Comparison of ENCODE assay signal across 9 mouse cellular contexts in the genomic region with DNA sequence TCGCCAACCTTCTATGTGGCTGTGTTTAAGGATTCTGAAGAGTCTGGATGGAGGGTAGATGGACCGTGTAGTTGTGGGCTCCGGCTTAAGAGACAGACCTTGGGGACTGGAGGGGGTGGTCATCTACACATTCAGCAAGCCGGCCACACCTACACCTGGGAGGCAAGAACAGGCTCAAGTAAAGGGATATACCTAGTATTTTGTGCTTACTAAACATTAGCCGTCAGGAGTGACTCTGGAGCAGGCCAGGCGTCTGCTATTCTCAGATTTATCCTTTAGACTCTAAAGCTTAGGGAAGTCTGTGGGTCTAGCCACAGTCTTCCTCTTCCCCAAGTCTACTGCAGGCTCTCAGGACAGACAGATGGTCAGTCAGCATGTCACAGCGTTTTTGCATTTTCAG. TPM values are rescaled to one million over a fixed set of nuclear protein-coding genes. Genes with fewer than 3 reads are reported as not detected.
DNase-seq lines count a peak whose midpoint lies in the region; ATAC-seq and TF ChIP-seq lines count a peak whose summit lies in the region.
"Had no signal": no experiment of that assay in that cellular context is flagged by ENCODE, and none has a peak within 500 bp of the region (broad histone marks: within the 10 kb centered on the region; RNA-seq: fewer than 3 reads in every experiment).

No protein-coding gene starts in this region.

- H3K79me2 ChIP-seq in myocyte (ENCODE audit: control insufficient read depth, insufficient read depth), result peaks cover 48% of the 10 kb centered on the region

- H3K4me3 ChIP-seq in kidney, embryonic 14.5 days (ENCODE audit: low read length), result peak overlapping the region; percentile 83
- H3K4me3 ChIP-seq in hindbrain, postnatal 0 days (ENCODE audit: low read length), result peak overlapping the region; percentile 87
- H3K4me3 ChIP-seq in myocyte, result peak overlapping the region; percentile 85

- WGBS in kidney, embryonic 14.5 days, result 24% methylated on average over 7 of the region's 7 CpGs
- 35% methylated on average over 7 of the region's 7 CpGs for WGBS in hindbrain, postnatal 0 days

- peak overlapping the region; percentile 50 for H3K4me2 ChIP-seq in kidney, embryonic 14.5 days (replicated peaks; ENCODE audit: low read depth, low read length)
- peak overlapping the region; percentile 87 for H3K4me2 ChIP-seq in hindbrain, postnatal 0 days (ENCODE audit: low read depth, low read length)
- peak overlapping the region; percentile 70 for H3K4me2 ChIP-seq in myocyte (ENCODE audit: low read depth)

- H3K27ac ChIP-seq in kidney, embryonic 14.5 days (ENCODE audit: low read depth, low read length), result 0 out of 2 replicates have a peak overlapping the region, but pooled peaks have one; percentile 78
- H3K27ac ChIP-seq in hindbrain, postnatal 0 days, result peak overlapping the region; percentile 85

- H3K9me3 ChIP-seq in kidney, embryonic 14.5 days (ENCODE audit: control insufficient read depth, low read length), result no peaks in the 10 kb centered on the region
- no peaks in the 10 kb centered on the region for H3K9me3 ChIP-seq in hindbrain, postnatal 0 days (ENCODE audit: low read length)

- 0 out of 2 replicates have a peak, but pooled peaks cover 4% of the 10 kb centered on the region for H3K4me1 ChIP-seq in kidney, embryonic 14.5 days (ENCODE audit: control insufficient read depth, insufficient read depth, low read length)
- peaks cover 10% of the 10 kb centered on the region for H3K4me1 ChIP-seq in hindbrain, postnatal 0 days (ENCODE audit: insufficient read depth, low read length)

- intact Hi-C loops in gastrocnemius, postnatal 36 days (cut with DNase I), result no loop called here

- peak overlapping the region; percentile 84 for H3K9ac ChIP-seq in kidney, embryonic 14.5 days (ENCODE audit: low read depth, low read length)
- H3K9ac ChIP-seq in hindbrain, postnatal 0 days (replicated peaks; ENCODE audit: low read length), result peak overlapping the region; percentile 77

- peak overlapping the region; percentile 84 for H3ac ChIP-seq in myocyte (ENCODE audit: control insufficient read depth, insufficient read length)

- no peak for TF ChIP-seq POLR2A in myocyte (IDR thresholded peaks at IDR 0.05; ENCODE audit: insufficient read length, low read depth)

- TF ChIP-seq CTCF in hindbrain, postnatal 0 days (IDR thresholded peaks at IDR 0.05; ENCODE audit: low read depth), result no peak

- peaks cover 13% of the 10 kb centered on the region; the same call in 1 of the 2 replicates for H3K36me3 ChIP-seq in kidney, embryonic 14.5 days (ENCODE audit: control insufficient read depth, insufficient read depth, low read length)
- peaks cover 10% of the 10 kb centered on the region; the same call in 1 of the 2 replicates for H3K36me3 ChIP-seq in hindbrain, postnatal 0 days (ENCODE audit: insufficient read depth, low read length)
- H3K36me3 ChIP-seq in myocyte (ENCODE audit: control insufficient read depth, insufficient read depth), result peaks cover 13% of the 10 kb centered on the region

- no peak for DNase-seq in kidney, adult 9 months
- peak; percentile 22 for DNase-seq in brain, adult 2 months (ENCODE audit: low read depth, low spot score)
- DNase-seq in hindbrain, postnatal 0 days (ENCODE audit: low spot score), result no peak
- no peak for DNase-seq in adrenal gland, postnatal 14 days
- DNase-seq in ovary, postnatal 10 days (ENCODE audit: low spot score), result no peak
- no peak for DNase-seq in gastrocnemius, postnatal 36 days
- DNase-seq: right cerebral cortex, postnatal 14 days had no signal

- H3K27me3 ChIP-seq in kidney, embryonic 14.5 days (ENCODE audit: control insufficient read depth, insufficient read depth, low read length), result no peaks in the 10 kb centered on the region
- no peaks in the 10 kb centered on the region for H3K27me3 ChIP-seq in hindbrain, postnatal 0 days (ENCODE audit: insufficient read depth, low read length)
- no peaks in the 10 kb centered on the region for H3K27me3 ChIP-seq in myocyte (ENCODE audit: control insufficient read depth, insufficient read depth, insufficient read length)

- no peak for ATAC-seq in kidney, embryonic 14.5 days (ENCODE audit: low FRiP score, low TSS enrichment)
- ATAC-seq in hindbrain, postnatal 0 days, result no peak

TF ChIP-seq in myocyte, 11 proteins besides CTCF, POLR2A, EP300 and RAD21:
- no peak for TF ChIP-seq MAX (IDR thresholded peaks at IDR 0.05; ENCODE audit: low read depth)
- TF ChIP-seq TCF3 (IDR thresholded peaks at IDR 0.05; ENCODE audit: insufficient read length, low read depth), result no peak
- TF ChIP-seq TCF12 (IDR thresholded peaks at IDR 0.05; ENCODE audit: insufficient read depth, poor library complexity, severe bottlenecking), result no peak
- no peak for TF ChIP-seq POLR2AphosphoS2 (IDR thresholded peaks at IDR 0.05; ENCODE audit: insufficient read length, low read depth)
- TF ChIP-seq MYOD1 (IDR thresholded peaks at IDR 0.05; ENCODE audit: control insufficient read depth in 1 of 3, insufficient read length in 2 of 3, low read depth in 2 of 3), result no peak
- no peak for TF ChIP-seq REST (IDR thresholded peaks at IDR 0.05; ENCODE audit: insufficient read depth, insufficient read length)
- TF ChIP-seq CEBPB (IDR thresholded peaks at IDR 0.05; ENCODE audit: insufficient read depth, poor library complexity, severe bottlenecking), result no peak
- no peak for TF ChIP-seq MYOG (IDR thresholded peaks at IDR 0.05; ENCODE audit: control insufficient read depth in 1 of 3, insufficient read depth in 1 of 3, insufficient read length in 2 of 3, low read depth in 2 of 3)
- TF ChIP-seq USF1 (IDR thresholded peaks at IDR 0.05; ENCODE audit: low read depth), result no peak
- TF ChIP-seq E2F4 (IDR thresholded peaks at IDR 0.05; ENCODE audit: insufficient read depth), result no peak
- no peak for TF ChIP-seq SRF (IDR thresholded peaks at IDR 0.05; ENCODE audit: control insufficient read depth, insufficient read length, low read depth)

RNA-seq across cellular contexts. Expression of gene Pdcl3, which starts 2.9 kb away (rescaled TPM):
- polyA plus RNA-seq in kidney, embryonic 14.5 days (2014; fragmentation: Nextera tagmentation; extraction: Ambion mirVana), result 166 and 207 TPM in 2 replicates
- 33.4 and 40.8 TPM in 2 replicates for total RNA-seq in hindbrain, postnatal 0 days (2014; rRNA removed)
- 148 and 151 TPM in 2 replicates for polyA plus RNA-seq in hindbrain, postnatal 0 days (2015; fragmentation: Nextera tagmentation; extraction: Ambion mirVana)
- polyA plus RNA-seq in myocyte (2012; fragmentation: generic; extraction: Trizol), result 84.9 TPM
- total RNA-seq in adrenal gland, postnatal 14 days (2021), result 93.9 and 99.6 TPM in 2 replicates
- total RNA-seq in gastrocnemius, postnatal 36 days (2021), result 10 to 100 TPM; 54.8 to 62.3 TPM

RNA-seq across cellular contexts. Expression of gene Nms, which starts 49.4 kb away (rescaled TPM):
- not detected in 2 replicates for polyA plus RNA-seq in kidney, embryonic 14.5 days (2014; fragmentation: Nextera tagmentation; extraction: Ambion mirVana)
- 1.2 TPM in 1 of 2 replicates, not detected in the other for total RNA-seq in hindbrain, postnatal 0 days (2014; rRNA removed)
- 0.84 and 1.4 TPM in 2 replicates for polyA plus RNA-seq in hindbrain, postnatal 0 days (2015; fragmentation: Nextera tagmentation; extraction: Ambion mirVana)
- not detected for polyA plus RNA-seq in myocyte (2012; fragmentation: generic; extraction: Trizol)
- not detected in 2 replicates for total RNA-seq in adrenal gland, postnatal 14 days (2021)
- not detected for total RNA-seq in gastrocnemius, postnatal 36 days (2021)
